Mouse (Mus musculus): ENCODE measurements around the gene Scn11a. TPM values are rescaled to one million over a fixed set of nuclear protein-coding genes. Genes with fewer than 3 reads are reported as not detected.

Scn11a gene
- polyA plus RNA-seq, 1 experiment: 0.01 TPM

GRCm38 (mm10) chr9:119796791-119797190 lies 28.5 kb downstream of the Scn11a start:
- Histone ChIP-seq H3K79me2 (ENCODE audit: control insufficient read depth, insufficient read depth) (no peaks in the 10 kb centered on the region), H3K4me3 (ENCODE audit: insufficient read depth, poor library complexity, severe bottlenecking) (no peak overlapping the region), H3K36me3 (ENCODE audit: control insufficient read depth, insufficient read depth) (no peaks in the 10 kb centered on the region), H3K27me3 (ENCODE audit: control insufficient read depth, insufficient read depth, insufficient read length) (peaks cover 20% of the 10 kb centered on the region), H3ac (ENCODE audit: control insufficient read depth, insufficient read length, low read depth) (no peak overlapping the region), H3K79me3 (ENCODE audit: low read depth) (no peaks in the 10 kb centered on the region)
- TF ChIP-seq CTCF (IDR thresholded peaks at IDR 0.05; ENCODE audit: control insufficient read depth, insufficient read depth, insufficient read length): no peak
- TF ChIP-seq MYOG (IDR thresholded peaks at IDR 0.05; ENCODE audit: control insufficient read depth, extremely low read depth, insufficient read length): no peak
- TF ChIP-seq USF1 (IDR thresholded peaks at IDR 0.05; ENCODE audit: low read depth): no peak
- no peak for TF ChIP-seq CEBPB (IDR thresholded peaks at IDR 0.05; ENCODE audit: low read depth)
- TF ChIP-seq MYOD1 (IDR thresholded peaks at IDR 0.05; ENCODE audit: control insufficient read depth, insufficient read length, low read depth): no peak
- no peak for TF ChIP-seq FOSL1 (IDR thresholded peaks at IDR 0.05; ENCODE audit: insufficient read depth, low read length, poor library complexity, severe bottlenecking)
- no peak for TF ChIP-seq MAX (IDR thresholded peaks at IDR 0.05)

GRCm38 (mm10) chr9:119795254-119795912 lies 29.9 kb downstream of the Scn11a start:
- Histone ChIP-seq H3K36me3 (ENCODE audit: control insufficient read depth, insufficient read depth) (no peaks in the 10 kb centered on the region), H3K27me3 (ENCODE audit: control insufficient read depth, insufficient read depth, insufficient read length) (peaks cover 26% of the 10 kb centered on the region), H3K79me2 (ENCODE audit: control insufficient read depth, insufficient read depth) (no peaks in the 10 kb centered on the region), H3K4me3 (ENCODE audit: insufficient read depth, poor library complexity, severe bottlenecking) (no peak overlapping the region), H3ac (ENCODE audit: control insufficient read depth, insufficient read length, low read depth) (no peak overlapping the region), H3K79me3 (ENCODE audit: low read depth) (no peaks in the 10 kb centered on the region)
- TF ChIP-seq FOSL1 (IDR thresholded peaks at IDR 0.05; ENCODE audit: insufficient read depth, low read length, poor library complexity, severe bottlenecking) (no peak), CEBPB (IDR thresholded peaks at IDR 0.05; ENCODE audit: low read depth) (no peak), MYOG (IDR thresholded peaks at IDR 0.05; ENCODE audit: control insufficient read depth, extremely low read depth, insufficient read length) (no peak), USF1 (IDR thresholded peaks at IDR 0.05; ENCODE audit: low read depth) (no peak)

GRCm38 (mm10) chr9:119794470-119794869 lies 30.8 kb downstream of the Scn11a start:
- no peaks in the 10 kb centered on the region for H3K79me3 ChIP-seq (ENCODE audit: low read depth)
- H3K4me3 ChIP-seq (ENCODE audit: insufficient read depth, poor library complexity, severe bottlenecking): no peak overlapping the region
- TF ChIP-seq MYOG (IDR thresholded peaks at IDR 0.05; ENCODE audit: control insufficient read depth, extremely low read depth, insufficient read length): no peak
- TF ChIP-seq CTCF (IDR thresholded peaks at IDR 0.05; ENCODE audit: control insufficient read depth, insufficient read depth, insufficient read length): no peak
- TF ChIP-seq FOSL1 (IDR thresholded peaks at IDR 0.05; ENCODE audit: insufficient read depth, low read length, poor library complexity, severe bottlenecking): no peak
- TF ChIP-seq CEBPB (IDR thresholded peaks at IDR 0.05; ENCODE audit: low read depth): no peak
- TF ChIP-seq MYOD1 (IDR thresholded peaks at IDR 0.05; ENCODE audit: control insufficient read depth, insufficient read length, low read depth): no peak
- TF ChIP-seq MAX (IDR thresholded peaks at IDR 0.05): no peak
- TF ChIP-seq USF1 (IDR thresholded peaks at IDR 0.05; ENCODE audit: low read depth): no peak
- no peak overlapping the region for H3ac ChIP-seq (ENCODE audit: control insufficient read depth, insufficient read length, low read depth)
- H3K36me3 ChIP-seq (ENCODE audit: control insufficient read depth, insufficient read depth): no peaks in the 10 kb centered on the region
- no peaks in the 10 kb centered on the region for H3K79me2 ChIP-seq (ENCODE audit: control insufficient read depth, insufficient read depth)
- peaks cover 34% of the 10 kb centered on the region for H3K27me3 ChIP-seq (ENCODE audit: control insufficient read depth, insufficient read depth, insufficient read length)

- peaks cover 35% of the 10 kb centered on the region for H3K27me3 ChIP-seq (ENCODE audit: control insufficient read depth, insufficient read depth, insufficient read length)
- no peak for TF ChIP-seq MYOG (IDR thresholded peaks at IDR 0.05; ENCODE audit: control insufficient read depth, extremely low read depth, insufficient read length)
- H3K36me3 ChIP-seq (ENCODE audit: control insufficient read depth, insufficient read depth): no peaks in the 10 kb centered on the region
- H3K79me3 ChIP-seq (ENCODE audit: low read depth): no peaks in the 10 kb centered on the region
- H3K4me3 ChIP-seq (ENCODE audit: insufficient read depth, poor library complexity, severe bottlenecking): no peak overlapping the region
- no peak overlapping the region for H3ac ChIP-seq (ENCODE audit: control insufficient read depth, insufficient read length, low read depth)
- H3K79me2 ChIP-seq (ENCODE audit: control insufficient read depth, insufficient read depth): no peaks in the 10 kb centered on the region
These were observed 32.8 kb downstream of the Scn11a start for GRCm38 (mm10) chr9:119792505-119792904.

- Histone ChIP-seq H3ac (ENCODE audit: control insufficient read depth, insufficient read length, low read depth) (no peak overlapping the region), H3K4me3 (ENCODE audit: insufficient read depth, poor library complexity, severe bottlenecking) (no peak overlapping the region), H3K36me3 (ENCODE audit: control insufficient read depth, insufficient read depth) (no peaks in the 10 kb centered on the region), H3K27me3 (ENCODE audit: control insufficient read depth, insufficient read depth, insufficient read length) (peaks cover 23% of the 10 kb centered on the region), H3K79me3 (ENCODE audit: low read depth) (no peaks in the 10 kb centered on the region), H3K79me2 (ENCODE audit: control insufficient read depth, insufficient read depth) (no peaks in the 10 kb centered on the region)
- no peak for TF ChIP-seq USF1 (IDR thresholded peaks at IDR 0.05; ENCODE audit: low read depth)
- no peak for TF ChIP-seq MYOG (IDR thresholded peaks at IDR 0.05; ENCODE audit: control insufficient read depth, extremely low read depth, insufficient read length)
- TF ChIP-seq MYOD1 (IDR thresholded peaks at IDR 0.05; ENCODE audit: control insufficient read depth, insufficient read length, low read depth): no peak
- TF ChIP-seq CTCF (IDR thresholded peaks at IDR 0.05; ENCODE audit: control insufficient read depth, insufficient read depth, insufficient read length): no peak
- TF ChIP-seq FOSL1 (IDR thresholded peaks at IDR 0.05; ENCODE audit: insufficient read depth, low read length, poor library complexity, severe bottlenecking): no peak
- TF ChIP-seq CEBPB (IDR thresholded peaks at IDR 0.05; ENCODE audit: low read depth): no peak
- no peak for TF ChIP-seq MAX (IDR thresholded peaks at IDR 0.05)
These were observed 44.4 kb downstream of the Scn11a start for GRCm38 (mm10) chr9:119780901-119781300.

GRCm38 (mm10) chr9:119776661-119777060 lies 48.6 kb downstream of the Scn11a start:
- peaks cover 12% of the 10 kb centered on the region for H3K27me3 ChIP-seq (ENCODE audit: control insufficient read depth, insufficient read depth, insufficient read length)
- H3K36me3 ChIP-seq (ENCODE audit: control insufficient read depth, insufficient read depth): no peaks in the 10 kb centered on the region
- no peaks in the 10 kb centered on the region for H3K79me2 ChIP-seq (ENCODE audit: control insufficient read depth, insufficient read depth)
- TF ChIP-seq MYOG (IDR thresholded peaks at IDR 0.05; ENCODE audit: control insufficient read depth, extremely low read depth, insufficient read length) (no peak), FOSL1 (IDR thresholded peaks at IDR 0.05; ENCODE audit: insufficient read depth, low read length, poor library complexity, severe bottlenecking) (no peak), CTCF (IDR thresholded peaks at IDR 0.05; ENCODE audit: control insufficient read depth, insufficient read depth, insufficient read length) (no peak), CEBPB (IDR thresholded peaks at IDR 0.05; ENCODE audit: low read depth) (no peak), USF1 (IDR thresholded peaks at IDR 0.05; ENCODE audit: low read depth) (no peak), MYOD1 (IDR thresholded peaks at IDR 0.05; ENCODE audit: control insufficient read depth, insufficient read length, low read depth) (no peak), MAX (IDR thresholded peaks at IDR 0.05) (no peak)
- H3K4me3 ChIP-seq (ENCODE audit: insufficient read depth, poor library complexity, severe bottlenecking): no peak overlapping the region
- H3ac ChIP-seq (ENCODE audit: control insufficient read depth, insufficient read length, low read depth): no peak overlapping the region
- no peaks in the 10 kb centered on the region for H3K79me3 ChIP-seq (ENCODE audit: low read depth)
